Mouse (Mus musculus): ENCODE results near the gene Dcdc2a. TPM values are rescaled to one million over a fixed set of nuclear protein-coding genes. Genes with fewer than 3 reads are reported as not detected.

Dcdc2a gene
- 0.09 and 0.70 TPM in 2 replicates for polyA plus RNA-seq (2014; fragmentation: Nextera tagmentation; extraction: Ambion mirVana)

DNA sequence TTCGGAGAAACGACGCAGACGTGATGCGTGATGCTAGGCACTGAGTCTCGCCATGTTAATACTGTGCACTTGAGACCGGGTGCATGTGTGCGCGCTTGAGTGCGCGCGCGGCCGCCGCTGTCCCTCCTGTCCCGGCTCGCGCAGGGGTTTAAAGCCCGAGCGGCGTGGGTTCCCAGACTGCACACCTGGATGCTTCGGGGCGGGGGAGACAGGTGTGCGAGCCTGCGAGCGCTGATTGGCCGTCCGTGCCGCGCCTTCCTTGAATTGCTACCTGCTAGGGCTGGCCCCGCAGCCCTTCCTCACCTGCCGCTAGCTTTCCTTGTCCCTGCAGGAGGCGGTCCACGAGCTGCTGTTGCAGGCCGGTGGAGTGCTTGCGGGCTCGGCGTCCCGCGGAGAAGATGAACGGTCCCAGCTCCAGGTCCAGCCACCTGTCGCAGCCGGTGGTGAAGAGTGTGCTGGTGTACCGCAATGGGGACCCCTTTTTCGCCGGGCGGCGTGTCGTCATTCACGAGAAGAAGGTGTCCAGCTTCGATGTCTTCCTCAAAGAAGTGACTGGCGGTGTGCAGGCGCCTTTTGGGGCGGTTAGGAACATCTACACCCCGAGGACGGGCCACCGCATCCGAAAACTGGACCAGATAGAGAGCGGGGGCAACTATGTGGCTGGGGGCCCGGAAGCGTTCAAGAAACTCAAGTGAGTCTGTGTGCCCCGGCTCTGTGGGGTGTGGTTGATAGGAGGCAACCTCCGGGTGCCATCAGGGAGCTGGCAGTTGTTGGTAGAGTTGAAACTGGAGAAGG lies at the start of gene Dcdc2a:
Gene Dcdc2a (plus strand): TSS at position 132 of the 795 bp plus-strand sequence.
- 5% methylated on average over 63 of the region's 63 CpGs for WGBS
- H3K27me3 ChIP-seq (replicated peaks; ENCODE audit: control insufficient read depth, insufficient read depth, low read length), result peaks cover 27% of the 10 kb centered on the region
- no peaks in the 10 kb centered on the region for H3K36me3 ChIP-seq (ENCODE audit: control insufficient read depth, insufficient read depth, low read length)
- peak within 1 kb of the TSS; percentile 44 for H3K4me3 ChIP-seq (ENCODE audit: low read depth, low read length)
- DNase-seq (ENCODE audit: low spot score) (peak; percentile 75), ATAC-seq (replicated peaks; ENCODE audit: low FRiP score, low TSS enrichment, low read depth) (peak; percentile 79)
- peaks cover 10% of the 10 kb centered on the region; the same call in 1 of the 2 replicates for H3K9me3 ChIP-seq (ENCODE audit: control insufficient read depth, low read length)
- no peak within 1 kb of the TSS for H3K27ac ChIP-seq (ENCODE audit: low read depth)
- H3K9ac ChIP-seq (ENCODE audit: low read length), result peak within 1 kb of the TSS; percentile 35; the same call in 1 of the 2 replicates
- peak within 1 kb of the TSS; percentile 80 for H3K4me2 ChIP-seq (ENCODE audit: low read length)
- 0 out of 2 replicates have a peak, but pooled peaks cover 7% of the 10 kb centered on the region for H3K4me1 ChIP-seq (replicated peaks; ENCODE audit: control insufficient read depth, insufficient read depth, low read length)

- Histone ChIP-seq H3K36me3 (ENCODE audit: control insufficient read depth, insufficient read depth, low read length) (peaks cover 19% of the 10 kb centered on the region), H3K4me3 (ENCODE audit: low read depth, low read length) (no peak overlapping the region), H3K9ac (ENCODE audit: low read length) (no peak overlapping the region), H3K4me2 (ENCODE audit: low read length) (no peak overlapping the region), H3K4me1 (replicated peaks; ENCODE audit: control insufficient read depth, insufficient read depth, low read length) (no peaks in the 10 kb centered on the region), H3K27ac (ENCODE audit: low read depth) (no peak overlapping the region), H3K9me3 (ENCODE audit: control insufficient read depth, low read length) (0 out of 2 replicates have a peak, but pooled peaks cover 4% of the 10 kb centered on the region), H3K27me3 (replicated peaks; ENCODE audit: control insufficient read depth, insufficient read depth, low read length) (no peaks in the 10 kb centered on the region)
- DNase-seq (ENCODE audit: low spot score), result no peak
- over 99% methylated on average over 6 of the region's 8 CpGs for WGBS
- ATAC-seq (replicated peaks; ENCODE audit: low FRiP score, low TSS enrichment, low read depth), result no peak
Observed at GRCm38 (mm10) chr13:25007115-25007514, 48.7 kb upstream of the Dcdc2a start.

DNA sequence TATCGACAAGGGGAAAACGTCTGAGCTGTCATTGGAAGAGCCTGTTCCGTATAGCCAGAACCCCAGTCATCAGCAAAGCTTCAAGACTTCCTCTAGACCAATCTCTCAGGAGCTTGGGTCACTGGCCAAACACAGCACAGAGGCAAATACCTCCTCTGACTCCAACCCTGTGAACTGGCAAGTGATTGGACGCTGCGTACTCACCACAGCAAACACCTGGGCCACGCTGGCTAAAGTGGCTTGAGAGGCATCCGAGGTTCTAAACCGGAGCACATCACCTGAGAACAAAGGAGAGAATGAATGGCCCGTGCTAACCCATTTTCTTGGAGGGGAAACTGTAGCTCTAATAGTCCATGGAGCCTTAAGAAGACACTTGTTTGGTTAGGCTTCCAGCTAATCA lies 37.5 kb upstream of the Dcdc2a start:
- no peak overlapping the region for H3K9ac ChIP-seq (ENCODE audit: low read length)
- H3K4me2 ChIP-seq (ENCODE audit: low read length), result no peak overlapping the region
- whole genome bisulfite sequencing, result 89% methylated on average over 9 of the region's 9 CpGs
- H3K4me3 ChIP-seq (ENCODE audit: low read depth, low read length), result no peak overlapping the region
- no peak for ATAC-seq (replicated peaks; ENCODE audit: low FRiP score, low TSS enrichment, low read depth)
- H3K36me3 ChIP-seq (ENCODE audit: control insufficient read depth, insufficient read depth, low read length), result peaks cover 7% of the 10 kb centered on the region; the same call in 1 of the 2 replicates
- H3K27me3 ChIP-seq (replicated peaks; ENCODE audit: control insufficient read depth, insufficient read depth, low read length), result no peaks in the 10 kb centered on the region
- H3K4me1 ChIP-seq (replicated peaks; ENCODE audit: control insufficient read depth, insufficient read depth, low read length), result peaks cover 11% of the 10 kb centered on the region
- peak; percentile 46 for DNase-seq (ENCODE audit: low spot score)
- no peaks in the 10 kb centered on the region for H3K9me3 ChIP-seq (ENCODE audit: control insufficient read depth, low read length)
- H3K27ac ChIP-seq (ENCODE audit: low read depth), result no peak overlapping the region

GRCm38 (mm10) chr13:25019793-25020539 lies 35.8 kb upstream of the Dcdc2a start, which contains the start of gene Mrs2:
TSS of gene Mrs2 (minus strand) at chr13:25020379.
- under 1% methylated on average over 84 of the region's 84 CpGs for WGBS
- Histone ChIP-seq H3K4me1 (replicated peaks; ENCODE audit: control insufficient read depth, insufficient read depth, low read length) (peaks cover 11% of the 10 kb centered on the region), H3K27ac (ENCODE audit: low read depth) (peak within 1 kb of the TSS; percentile 58), H3K4me3 (ENCODE audit: low read depth, low read length) (peak within 1 kb of the TSS; percentile 58), H3K9ac (ENCODE audit: low read length) (peak within 1 kb of the TSS; percentile 55), H3K27me3 (replicated peaks; ENCODE audit: control insufficient read depth, insufficient read depth, low read length) (no peaks in the 10 kb centered on the region), H3K4me2 (ENCODE audit: low read length) (peak within 1 kb of the TSS; percentile 65), H3K9me3 (ENCODE audit: control insufficient read depth, low read length) (no peaks in the 10 kb centered on the region), H3K36me3 (ENCODE audit: control insufficient read depth, insufficient read depth, low read length) (peaks cover 7% of the 10 kb centered on the region; the same call in 1 of the 2 replicates)
- DNase-seq (ENCODE audit: low spot score) (peak; percentile 90), ATAC-seq (replicated peaks; ENCODE audit: low FRiP score, low TSS enrichment, low read depth) (peak; percentile 91)

GRCm38 (mm10) chr13:25020540-25020892 lies 35.3 kb upstream of the Dcdc2a start:
- peak overlapping the region; percentile 55 for H3K9ac ChIP-seq (ENCODE audit: low read length)
- DNase-seq (ENCODE audit: low spot score) (no peak), ATAC-seq (replicated peaks; ENCODE audit: low FRiP score, low TSS enrichment, low read depth) (peak; percentile 49)
- H3K9me3 ChIP-seq (ENCODE audit: control insufficient read depth, low read length), result no peaks in the 10 kb centered on the region
- peaks cover 7% of the 10 kb centered on the region; the same call in 1 of the 2 replicates for H3K36me3 ChIP-seq (ENCODE audit: control insufficient read depth, insufficient read depth, low read length)
- H3K27me3 ChIP-seq (replicated peaks; ENCODE audit: control insufficient read depth, insufficient read depth, low read length), result no peaks in the 10 kb centered on the region
- 38% methylated on average over 4 of the region's 4 CpGs for WGBS
- H3K4me1 ChIP-seq (replicated peaks; ENCODE audit: control insufficient read depth, insufficient read depth, low read length), result peaks cover 11% of the 10 kb centered on the region
- H3K4me2 ChIP-seq (ENCODE audit: low read length), result peak overlapping the region; percentile 65
- peak overlapping the region; percentile 58 for H3K27ac ChIP-seq (ENCODE audit: low read depth)
- H3K4me3 ChIP-seq (ENCODE audit: low read depth, low read length), result peak overlapping the region; percentile 58

DNA sequence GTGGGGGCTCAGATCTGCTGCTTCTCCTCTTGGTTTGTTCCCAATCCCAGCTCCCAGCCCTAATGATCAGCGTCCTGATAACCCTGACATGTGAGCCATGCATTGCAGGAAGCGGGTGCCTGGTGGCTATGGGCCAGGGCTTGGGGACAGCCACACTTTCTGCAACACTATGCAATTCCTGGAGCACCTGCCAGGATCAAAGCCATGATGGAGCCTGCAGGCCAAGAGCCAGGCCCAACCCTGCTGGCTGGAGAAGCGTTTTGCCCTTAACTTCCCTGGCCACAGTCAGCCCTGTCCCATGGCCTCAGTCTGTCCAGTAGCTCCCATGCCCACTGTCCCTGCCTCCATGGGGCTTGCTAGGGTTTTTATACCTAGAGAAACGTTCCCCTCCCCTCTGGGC lies 33.4 kb upstream of the Dcdc2a start:
- no peak for ATAC-seq (replicated peaks; ENCODE audit: low FRiP score, low TSS enrichment, low read depth)
- H3K9ac ChIP-seq (ENCODE audit: low read length), result no peak overlapping the region
- no peaks in the 10 kb centered on the region for H3K27me3 ChIP-seq (replicated peaks; ENCODE audit: control insufficient read depth, insufficient read depth, low read length)
- H3K4me3 ChIP-seq (ENCODE audit: low read depth, low read length), result no peak overlapping the region
- H3K9me3 ChIP-seq (ENCODE audit: control insufficient read depth, low read length), result no peaks in the 10 kb centered on the region
- peaks cover 1% of the 10 kb centered on the region; the same call in 1 of the 2 replicates for H3K36me3 ChIP-seq (ENCODE audit: control insufficient read depth, insufficient read depth, low read length)
- H3K4me2 ChIP-seq (ENCODE audit: low read length), result no peak overlapping the region
- no peak overlapping the region for H3K27ac ChIP-seq (ENCODE audit: low read depth)
- WGBS, result 78% methylated on average over 4 of the region's 4 CpGs
- H3K4me1 ChIP-seq (replicated peaks; ENCODE audit: control insufficient read depth, insufficient read depth, low read length), result peaks cover 11% of the 10 kb centered on the region
- peak; percentile 38 for DNase-seq (ENCODE audit: low spot score)

DNA sequence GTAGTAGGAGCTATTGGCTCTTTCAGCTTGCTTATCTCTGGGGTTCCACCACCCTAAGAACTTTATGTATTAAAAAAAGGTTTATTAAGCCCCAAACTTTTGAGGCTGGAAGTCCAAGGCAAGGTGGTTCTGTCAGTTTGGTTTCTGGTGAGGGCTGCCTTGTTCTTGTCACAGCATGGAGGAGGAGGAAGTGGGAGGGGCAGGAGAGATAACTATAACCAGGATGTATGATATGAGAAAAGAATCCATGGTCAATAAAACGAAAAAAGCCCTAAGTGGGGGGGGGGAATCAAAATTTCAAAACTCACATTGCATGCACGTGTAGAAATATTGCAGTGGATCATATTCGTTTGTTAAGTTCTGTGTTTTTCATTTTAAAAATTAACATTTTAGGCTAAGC lies 32.7 kb upstream of the Dcdc2a start:
- no peaks in the 10 kb centered on the region for H3K27me3 ChIP-seq (replicated peaks; ENCODE audit: control insufficient read depth, insufficient read depth, low read length)
- H3K27ac ChIP-seq (ENCODE audit: low read depth), result no peak overlapping the region
- H3K4me1 ChIP-seq (replicated peaks; ENCODE audit: control insufficient read depth, insufficient read depth, low read length), result peaks cover 11% of the 10 kb centered on the region
- ATAC-seq (replicated peaks; ENCODE audit: low FRiP score, low TSS enrichment, low read depth) (no peak), DNase-seq (ENCODE audit: low spot score) (no peak)
- H3K4me3 ChIP-seq (ENCODE audit: low read depth, low read length), result no peak overlapping the region
- no peak overlapping the region for H3K4me2 ChIP-seq (ENCODE audit: low read length)
- H3K9me3 ChIP-seq (ENCODE audit: control insufficient read depth, low read length), result no peaks in the 10 kb centered on the region
- no peak overlapping the region for H3K9ac ChIP-seq (ENCODE audit: low read length)
- no peaks in the 10 kb centered on the region for H3K36me3 ChIP-seq (ENCODE audit: control insufficient read depth, insufficient read depth, low read length)
- WGBS, result 76% methylated on average over 3 of the region's 3 CpGs

GRCm38 (mm10) chr13:25024655-25025054 lies 31.1 kb upstream of the Dcdc2a start:
- ATAC-seq (replicated peaks; ENCODE audit: low FRiP score, low TSS enrichment, low read depth) (no peak), DNase-seq (ENCODE audit: low spot score) (peak; percentile 52)
- WGBS, result 38% methylated on average over 2 of the region's 2 CpGs
- Histone ChIP-seq H3K4me3 (ENCODE audit: low read depth, low read length) (no peak overlapping the region), H3K36me3 (ENCODE audit: control insufficient read depth, insufficient read depth, low read length) (no peaks in the 10 kb centered on the region), H3K27ac (ENCODE audit: low read depth) (no peak overlapping the region), H3K27me3 (replicated peaks; ENCODE audit: control insufficient read depth, insufficient read depth, low read length) (no peaks in the 10 kb centered on the region), H3K9ac (ENCODE audit: low read length) (no peak overlapping the region), H3K4me1 (replicated peaks; ENCODE audit: control insufficient read depth, insufficient read depth, low read length) (no peaks in the 10 kb centered on the region), H3K4me2 (ENCODE audit: low read length) (no peak overlapping the region), H3K9me3 (ENCODE audit: control insufficient read depth, low read length) (no peaks in the 10 kb centered on the region)
